Mouse (Mus musculus) brain, adult 2 months (tissue): ENCODE data around the gene Myod1.

Experiments
- DNase-seq: peaks from one replicate; pipeline ENCODE4 v3.0.0; 2011; ENCODE audit warnings: low read depth, low spot score

The Myod1 gene

DNA sequence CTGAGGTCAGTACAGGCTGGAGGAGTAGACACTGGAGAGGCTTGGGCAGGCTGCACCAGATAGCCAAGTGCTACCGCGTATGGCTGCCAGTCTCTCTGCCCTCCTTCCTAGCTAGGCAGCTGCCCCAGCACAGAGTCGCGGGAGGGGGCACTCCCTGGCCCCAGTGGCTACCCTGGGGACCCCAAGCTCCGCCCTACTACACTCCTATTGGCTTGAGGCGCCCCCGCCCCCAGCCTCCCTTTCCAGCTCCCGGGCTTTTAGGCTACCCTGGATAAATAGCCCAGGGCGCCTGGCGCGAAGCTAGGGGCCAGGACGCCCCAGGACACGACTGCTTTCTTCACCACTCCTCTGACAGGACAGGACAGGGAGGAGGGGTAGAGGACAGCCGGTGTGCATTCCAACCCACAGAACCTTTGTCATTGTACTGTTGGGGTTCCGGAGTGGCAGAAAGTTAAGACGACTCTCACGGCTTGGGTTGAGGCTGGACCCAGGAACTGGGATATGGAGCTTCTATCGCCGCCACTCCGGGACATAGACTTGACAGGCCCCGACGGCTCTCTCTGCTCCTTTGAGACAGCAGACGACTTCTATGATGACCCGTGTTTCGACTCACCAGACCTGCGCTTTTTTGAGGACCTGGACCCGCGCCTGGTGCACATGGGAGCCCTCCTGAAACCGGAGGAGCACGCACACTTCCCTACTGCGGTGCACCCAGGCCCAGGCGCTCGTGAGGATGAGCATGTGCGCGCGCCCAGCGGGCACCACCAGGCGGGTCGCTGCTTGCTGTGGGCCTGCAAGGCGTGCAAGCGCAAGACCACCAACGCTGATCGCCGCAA is at the start of gene Myod1:
TSS of gene Myod1 (plus strand) at position 303 of the 836 bp plus-strand sequence.
- DNase-seq = no peak

DNA sequence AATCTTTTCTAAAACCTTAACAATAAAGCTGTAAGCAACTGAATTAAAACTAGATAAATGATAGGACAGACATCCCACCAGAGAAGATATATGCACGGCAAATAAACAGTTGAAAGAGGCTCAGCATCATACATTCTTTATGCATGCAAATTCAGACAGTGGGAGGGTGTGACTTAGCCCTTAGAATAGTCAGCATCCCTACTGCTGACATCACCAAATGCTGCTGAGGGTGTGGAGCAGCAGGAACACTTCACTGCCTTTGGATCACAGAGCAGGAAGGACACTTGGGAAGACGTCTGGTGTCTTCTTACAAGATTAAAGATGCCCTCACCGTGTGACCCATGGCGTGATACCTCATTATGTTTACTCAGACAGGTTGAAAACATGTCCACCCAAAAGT is 48.4 kb upstream of the Myod1 start:
- DNase-seq = peak; percentile 59

DNA sequence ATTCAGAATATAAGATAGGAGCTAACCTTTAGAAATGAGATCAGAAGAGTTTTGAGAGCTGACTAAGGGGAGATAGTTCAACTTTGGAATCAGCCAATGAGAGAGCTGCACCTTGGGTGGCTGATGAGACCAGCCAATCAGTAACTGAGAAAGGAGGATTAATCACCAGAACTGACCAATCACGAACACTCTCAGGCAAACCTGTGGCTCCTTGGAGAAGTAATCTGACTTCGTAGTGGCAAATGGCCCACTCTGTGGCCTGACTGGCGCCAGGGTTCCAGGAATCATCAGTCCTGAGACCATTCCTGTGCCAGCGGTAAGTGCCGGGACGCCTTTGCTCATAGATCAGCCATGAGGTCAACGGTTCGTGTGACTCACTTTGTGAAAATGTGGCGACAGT is 38.9 kb upstream of the Myod1 start:
- no peak for DNase-seq

DNA sequence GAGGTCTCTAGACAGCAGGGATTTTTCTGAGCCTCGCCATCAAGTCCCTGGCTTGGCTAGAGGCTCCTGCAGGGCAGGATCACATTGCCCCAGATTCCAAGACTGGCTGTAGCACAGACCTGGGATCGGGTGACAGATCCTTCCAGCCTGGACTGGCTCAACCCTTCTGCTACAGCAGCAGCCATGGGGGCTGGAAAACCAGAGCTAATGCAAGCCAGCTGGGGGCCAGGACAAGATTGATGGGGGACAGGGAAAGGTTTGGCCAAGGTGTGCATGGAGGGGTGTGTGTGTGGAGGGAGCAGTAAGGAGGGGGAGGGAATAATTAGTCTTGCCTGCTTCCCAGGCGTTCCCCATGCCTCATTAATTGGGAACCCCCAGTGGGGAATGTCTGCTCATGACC is 36.5 kb upstream of the Myod1 start:
- no peak for DNase-seq

DNA sequence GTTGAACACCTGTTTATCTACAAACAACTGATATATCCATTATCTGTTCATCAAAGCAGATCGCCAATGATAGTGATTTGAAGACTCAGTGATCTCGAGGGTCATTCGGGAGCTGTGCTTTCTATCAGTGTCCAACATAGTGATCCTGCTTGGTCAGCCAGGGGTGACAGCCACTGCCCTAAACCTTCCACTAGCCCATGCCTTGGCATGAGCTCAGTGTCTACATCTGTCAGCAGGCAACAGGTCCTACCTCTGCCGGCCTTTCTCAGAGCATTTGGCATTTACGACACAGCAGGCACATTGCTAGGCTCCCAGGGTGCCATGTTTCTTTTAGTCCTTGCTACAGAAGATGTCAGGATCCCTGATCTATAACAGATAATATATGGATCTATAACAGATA is 36.0 kb upstream of the Myod1 start:
- DNase-seq = no peak

DNA sequence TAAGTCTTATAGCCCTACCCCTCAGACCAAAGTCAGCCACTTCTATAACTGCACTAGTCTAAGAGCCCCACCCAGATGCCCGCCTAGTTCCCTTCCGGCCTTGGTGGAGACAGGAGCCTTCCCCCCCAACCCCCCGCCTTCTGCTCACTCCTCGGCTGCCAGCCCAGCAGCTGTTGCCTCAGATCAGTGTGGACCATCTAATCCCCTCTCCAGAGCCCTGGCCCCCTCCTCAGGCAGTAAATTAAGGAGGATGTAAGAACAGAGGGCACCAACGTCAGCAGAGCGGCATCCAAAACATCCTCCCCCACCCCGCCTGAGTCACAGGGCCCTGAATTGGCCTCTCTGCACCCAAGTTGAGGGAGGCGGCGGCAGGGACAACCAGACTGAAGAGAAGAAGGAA is 34.8 kb upstream of the Myod1 start:
- peak; percentile 3 for DNase-seq

DNA sequence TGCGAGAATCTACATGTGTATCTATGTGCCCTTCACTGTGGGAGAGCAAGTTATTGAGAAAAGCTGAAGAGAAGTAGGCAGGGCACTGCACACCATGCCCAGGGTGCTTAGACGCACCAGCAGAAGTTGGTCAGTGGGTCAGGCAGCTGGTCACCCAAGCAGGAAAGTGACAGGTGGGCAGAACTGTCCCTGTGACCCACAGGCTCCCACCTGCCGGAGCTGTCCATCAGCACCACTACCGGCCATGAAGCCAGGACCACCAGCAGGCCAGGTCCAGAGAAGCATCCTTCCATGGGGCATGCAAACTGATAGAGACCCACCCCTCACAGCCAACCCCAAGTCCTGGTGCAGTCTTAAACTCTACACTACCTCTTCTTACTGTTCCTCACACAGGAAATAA is 28.6 kb upstream of the Myod1 start:
- no peak for DNase-seq

DNA sequence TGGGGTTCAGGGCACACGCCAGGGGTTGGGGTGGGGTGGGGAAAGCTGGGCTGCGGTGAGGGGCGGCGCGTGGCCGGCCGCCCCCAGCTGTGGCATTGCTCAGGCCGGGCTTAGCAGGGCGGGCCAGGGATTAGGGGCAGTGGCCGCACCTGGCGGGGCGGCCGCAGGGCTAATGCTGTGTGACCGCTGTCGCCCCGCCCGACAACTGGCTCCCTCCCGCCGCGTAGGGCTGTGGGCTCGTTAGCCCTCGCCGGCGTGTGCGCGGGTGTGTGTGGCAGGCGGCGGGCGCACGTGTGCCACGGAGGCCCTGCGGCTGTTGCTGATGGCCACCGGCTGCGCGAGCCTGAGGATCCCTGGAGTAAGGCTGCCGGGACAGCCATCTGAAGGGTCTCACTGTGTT is 27.5 kb upstream of the Myod1 start:
- no peak for DNase-seq

DNA sequence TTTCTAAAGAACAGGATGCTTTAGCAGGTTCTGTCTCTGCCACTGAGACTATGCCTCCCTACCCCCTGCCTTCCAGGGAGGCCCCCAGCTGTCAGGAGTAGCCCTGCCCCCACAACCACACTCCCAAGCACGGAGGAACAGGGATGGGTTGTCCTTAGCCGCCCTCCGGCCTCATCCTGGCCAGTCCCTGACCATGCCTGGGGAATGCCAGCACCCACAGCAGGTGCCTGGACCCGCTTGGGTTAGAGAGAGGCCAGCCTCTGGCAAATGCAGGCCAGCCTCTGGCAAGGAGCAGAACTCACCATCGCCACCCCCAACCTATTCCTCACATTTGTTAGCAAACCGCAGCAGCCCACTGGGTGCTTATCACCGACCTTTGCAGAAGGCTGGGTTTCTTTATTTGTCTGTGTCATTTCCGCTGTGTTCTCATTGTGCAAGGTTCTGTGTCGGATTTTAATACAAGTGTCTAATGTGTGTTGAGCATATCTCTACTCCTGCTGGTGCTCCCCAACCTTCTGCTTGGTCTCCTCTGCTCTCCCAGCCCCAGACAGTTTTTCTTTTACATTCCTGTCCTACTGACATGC is 26.1 kb upstream of the Myod1 start:
- no peak for DNase-seq

DNA sequence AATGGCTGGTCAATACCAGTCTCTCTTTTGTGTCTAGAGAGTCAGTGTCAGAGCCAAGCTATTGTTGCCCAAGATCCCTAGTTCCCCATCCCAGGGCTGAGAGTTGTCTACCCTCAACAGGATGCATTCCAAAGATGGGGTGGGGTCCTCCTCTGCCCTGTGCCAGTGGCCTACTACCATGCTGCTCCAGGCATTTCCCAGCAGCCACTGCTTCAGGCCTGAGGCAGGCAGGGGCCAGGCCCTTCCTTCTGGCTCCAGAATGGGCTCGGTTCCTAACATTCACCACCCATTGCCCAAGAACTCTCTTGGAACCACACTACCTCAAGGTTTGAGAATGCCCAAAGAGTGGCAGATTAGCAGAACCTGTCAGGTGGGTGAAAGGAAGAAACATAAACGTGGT is 23.5 kb upstream of the Myod1 start:
- DNase-seq = no peak

DNA sequence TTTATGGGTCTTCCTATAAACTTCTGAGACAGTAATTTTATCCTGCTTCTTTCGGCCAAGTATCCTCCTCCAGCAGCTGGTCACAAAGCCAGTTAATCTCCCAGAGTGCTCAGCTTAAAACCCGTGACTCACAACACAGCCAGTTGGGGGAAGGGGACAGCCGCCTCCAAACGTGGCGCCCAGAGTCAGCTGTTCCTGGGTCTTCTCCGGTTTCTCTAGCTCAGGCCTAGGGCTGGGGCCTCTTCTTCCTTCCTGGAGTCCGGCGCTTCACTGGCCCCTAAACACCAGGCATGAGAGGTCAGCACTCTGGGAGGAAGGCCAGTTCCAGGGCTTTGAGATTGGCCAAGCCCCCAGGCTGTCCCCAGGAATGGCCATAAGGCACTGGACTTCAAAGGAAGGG is 23.1 kb upstream of the Myod1 start:
- no peak for DNase-seq

DNA sequence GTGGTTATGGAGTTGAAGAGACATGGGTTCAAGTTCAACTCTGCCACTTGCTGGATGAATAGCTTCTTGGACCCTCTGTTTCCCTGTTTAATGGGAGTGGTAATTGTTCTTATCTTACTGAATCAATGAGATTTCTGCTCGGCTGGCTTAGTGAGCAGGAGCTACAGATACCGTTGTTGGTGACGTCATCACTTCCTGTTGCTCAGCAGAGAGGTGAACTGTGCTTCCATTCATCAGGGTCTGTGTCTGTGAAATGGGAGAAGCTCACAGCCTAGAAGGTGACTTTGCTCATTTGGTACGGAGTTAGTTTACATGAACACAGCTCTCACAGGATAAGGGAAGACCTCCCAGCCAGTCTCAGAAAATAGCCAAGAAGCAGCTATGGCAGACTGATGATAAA is 22.4 kb upstream of the Myod1 start:
- DNase-seq = no peak

DNA sequence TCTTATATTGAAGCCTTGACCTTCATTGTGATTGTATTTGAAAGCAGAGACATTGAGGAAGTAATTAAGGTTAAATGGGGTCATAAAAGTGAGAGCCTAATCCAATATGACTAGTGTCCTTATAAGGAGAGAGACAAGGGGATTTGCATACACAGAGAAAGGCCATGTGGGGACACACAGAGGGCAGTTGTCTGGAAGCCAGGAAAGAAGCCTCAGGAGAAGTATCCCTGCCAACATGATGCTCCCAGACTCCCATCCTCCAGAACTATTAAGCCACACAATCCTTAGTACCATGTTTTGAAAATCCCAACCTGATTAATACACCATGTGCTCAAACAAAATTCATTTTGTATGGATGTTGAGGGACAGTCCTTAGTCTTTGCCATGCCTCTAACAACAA is 14.5 kb upstream of the Myod1 start:
- no peak for DNase-seq

DNA sequence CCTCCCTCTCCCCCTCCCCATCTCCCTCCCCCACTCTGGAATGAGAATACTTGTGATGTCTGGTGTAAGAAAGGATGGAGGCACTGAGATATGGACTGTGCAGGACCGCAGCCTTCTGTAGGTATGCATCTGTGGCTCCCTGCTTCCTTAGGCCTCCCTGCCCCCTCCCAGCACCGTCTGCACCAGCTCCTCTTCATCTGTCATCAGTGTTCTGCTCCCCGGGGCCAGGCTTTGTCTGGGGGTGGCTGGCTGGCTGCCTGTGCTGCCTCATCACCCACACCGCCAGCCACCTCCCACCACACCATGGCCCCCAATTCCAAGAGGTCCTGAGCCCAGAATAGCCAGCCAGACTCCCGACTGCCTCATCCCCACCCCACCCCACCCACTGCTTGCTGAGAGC is 12.1 kb upstream of the Myod1 start:
- peak; percentile 51 for DNase-seq

DNA sequence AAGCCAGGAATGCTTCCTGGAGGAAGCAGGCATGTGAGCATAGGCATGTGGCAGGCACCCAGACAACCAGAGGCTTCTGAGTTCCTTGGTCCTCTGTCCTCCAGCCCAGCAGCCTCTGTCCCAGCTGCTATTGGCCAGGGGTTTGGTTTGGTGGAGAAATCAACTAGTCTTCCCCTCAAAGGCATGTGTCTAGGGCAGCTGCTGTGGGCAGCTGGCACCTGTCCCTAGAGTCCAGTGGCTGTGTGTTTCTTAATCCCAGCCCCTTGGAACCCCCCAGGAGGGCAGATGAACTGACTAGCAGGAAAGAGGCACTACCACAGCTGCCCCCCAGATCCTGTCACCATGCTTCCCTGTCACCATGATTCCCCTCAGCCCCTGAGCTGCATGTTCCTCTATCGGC is 10.5 kb upstream of the Myod1 start:
- DNase-seq = no peak

DNA sequence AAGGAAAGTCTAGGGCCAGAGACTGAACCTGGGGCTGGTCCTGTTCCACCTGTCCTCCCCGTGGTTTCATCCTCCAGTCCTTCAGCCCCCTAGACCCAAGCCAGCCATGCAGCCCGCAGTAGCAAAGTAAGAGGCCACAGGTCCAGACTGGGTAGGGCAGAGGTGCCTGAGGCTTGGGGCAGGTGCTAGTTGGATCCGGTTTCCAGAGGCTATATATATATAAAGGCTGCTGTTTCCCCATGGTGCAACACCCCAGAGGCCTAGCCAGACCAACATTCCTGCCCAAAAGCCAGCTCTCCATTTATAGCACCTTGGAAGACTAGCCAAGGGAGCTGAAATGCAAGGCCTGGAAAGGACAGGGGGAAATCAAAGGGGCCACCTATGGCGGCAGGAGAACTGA is 5.2 kb upstream of the Myod1 start:
- no peak for DNase-seq

DNA sequence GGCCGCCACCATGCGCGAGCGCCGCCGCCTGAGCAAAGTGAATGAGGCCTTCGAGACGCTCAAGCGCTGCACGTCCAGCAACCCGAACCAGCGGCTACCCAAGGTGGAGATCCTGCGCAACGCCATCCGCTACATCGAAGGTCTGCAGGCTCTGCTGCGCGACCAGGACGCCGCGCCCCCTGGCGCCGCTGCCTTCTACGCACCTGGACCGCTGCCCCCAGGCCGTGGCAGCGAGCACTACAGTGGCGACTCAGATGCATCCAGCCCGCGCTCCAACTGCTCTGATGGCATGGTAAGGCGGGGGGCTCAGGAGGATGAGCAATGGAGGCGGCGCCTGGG is 703 bp downstream of the Myod1 start:
- no peak for DNase-seq

DNA sequence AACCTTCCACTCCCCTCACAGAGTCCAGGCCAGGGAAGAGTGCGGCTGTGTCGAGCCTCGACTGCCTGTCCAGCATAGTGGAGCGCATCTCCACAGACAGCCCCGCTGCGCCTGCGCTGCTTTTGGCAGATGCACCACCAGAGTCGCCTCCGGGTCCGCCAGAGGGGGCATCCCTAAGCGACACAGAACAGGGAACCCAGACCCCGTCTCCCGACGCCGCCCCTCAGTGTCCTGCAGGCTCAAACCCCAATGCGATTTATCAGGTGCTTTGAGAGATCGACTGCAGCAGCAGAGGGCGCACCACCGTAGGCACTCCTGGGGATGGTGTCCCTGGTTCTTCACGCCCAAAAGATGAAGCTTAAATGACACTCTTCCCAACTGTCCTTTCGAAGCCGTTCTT is 1.8 kb downstream of the Myod1 start:
- peak; percentile 71 for DNase-seq

DNA sequence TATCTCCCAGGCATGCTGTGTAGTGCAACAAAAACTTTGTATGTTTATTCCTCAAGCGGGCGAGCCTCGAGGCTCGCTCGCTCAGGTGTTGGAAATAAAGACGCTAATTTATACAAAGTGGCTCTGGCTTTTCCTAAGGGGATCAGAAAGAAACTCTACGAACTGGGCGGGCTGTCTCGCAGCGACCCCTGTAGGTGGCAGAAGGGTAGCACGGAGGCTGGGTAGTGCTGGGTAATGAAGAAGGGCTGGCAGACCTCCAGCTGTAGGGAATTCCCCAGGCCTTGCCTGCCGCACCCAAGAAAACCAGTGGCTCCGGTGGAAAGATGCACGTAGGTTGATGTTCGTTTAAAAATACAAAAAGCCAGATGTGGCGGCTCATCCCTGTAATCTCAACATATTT is 2.7 kb downstream of the Myod1 start:
- DNase-seq = peak; percentile 79

DNA sequence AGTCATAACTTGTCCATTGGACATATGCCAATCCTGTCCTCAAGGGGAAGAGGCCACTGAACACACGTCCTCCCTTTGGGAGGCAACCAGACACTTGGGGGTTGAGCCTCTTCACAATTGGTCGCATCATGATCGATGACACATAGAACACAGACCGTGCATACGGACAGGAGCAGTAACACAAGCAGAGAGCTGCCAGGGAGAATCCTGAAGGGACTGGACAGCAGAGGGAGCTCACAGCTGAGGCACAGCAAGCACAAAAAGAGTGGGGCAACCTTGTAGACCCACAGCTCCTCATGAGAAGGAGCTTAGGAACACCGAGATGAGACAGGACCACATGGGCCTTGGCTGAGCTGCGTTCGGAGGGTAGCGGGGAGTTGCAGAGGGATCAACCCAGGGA is 4.4 kb downstream of the Myod1 start:
- peak; percentile 70 for DNase-seq

DNA sequence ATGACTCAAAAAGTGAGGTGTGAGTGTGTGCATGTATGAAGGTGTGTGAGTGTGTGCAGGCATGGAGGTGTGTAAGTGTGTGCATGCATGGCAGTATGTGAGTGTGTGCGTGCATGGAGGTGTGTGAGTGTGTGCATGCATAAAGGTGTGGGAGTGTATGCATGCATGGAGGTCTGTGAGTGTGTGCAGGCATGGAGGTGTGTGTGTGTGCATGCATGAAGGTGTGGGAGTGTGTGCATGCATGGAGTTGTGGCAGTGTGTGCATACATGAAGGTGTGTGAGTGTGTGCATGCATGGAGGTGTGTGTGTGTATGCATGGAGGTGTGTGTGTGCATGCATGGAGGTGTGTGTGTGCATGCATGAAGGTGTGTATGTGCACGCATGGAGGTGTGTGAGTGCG is 11.2 kb downstream of the Myod1 start:
- DNase-seq = no peak

DNA sequence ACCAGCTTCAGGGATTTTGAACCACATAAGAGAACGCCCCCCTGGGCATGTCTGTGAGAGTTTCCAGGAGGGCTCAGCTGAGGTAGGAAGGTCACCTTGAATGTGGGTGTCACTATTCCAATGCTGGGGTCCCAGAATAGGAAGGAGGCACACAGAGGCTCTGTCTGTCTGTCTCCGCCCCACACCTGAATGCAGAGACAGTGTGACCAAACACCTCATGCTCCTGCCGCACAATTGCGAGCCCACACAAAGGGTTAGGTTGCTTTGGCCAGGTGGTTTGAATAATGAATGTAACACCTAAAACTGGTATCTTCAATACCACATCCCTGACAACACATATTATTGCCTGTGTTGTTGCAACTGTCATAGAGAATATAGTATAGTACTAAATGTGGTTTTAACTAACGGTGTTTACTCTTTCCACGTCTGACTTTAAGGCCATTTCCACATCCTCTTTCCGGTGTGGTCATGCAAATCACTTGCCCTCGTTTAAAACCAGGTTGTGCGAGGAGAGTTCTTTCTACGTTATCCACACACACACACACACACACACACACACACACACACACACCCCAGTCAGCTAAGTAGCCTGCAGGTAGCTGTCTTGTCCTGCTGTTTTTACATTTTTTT is 13.3 kb downstream of the Myod1 start:
- DNase-seq = no peak

DNA sequence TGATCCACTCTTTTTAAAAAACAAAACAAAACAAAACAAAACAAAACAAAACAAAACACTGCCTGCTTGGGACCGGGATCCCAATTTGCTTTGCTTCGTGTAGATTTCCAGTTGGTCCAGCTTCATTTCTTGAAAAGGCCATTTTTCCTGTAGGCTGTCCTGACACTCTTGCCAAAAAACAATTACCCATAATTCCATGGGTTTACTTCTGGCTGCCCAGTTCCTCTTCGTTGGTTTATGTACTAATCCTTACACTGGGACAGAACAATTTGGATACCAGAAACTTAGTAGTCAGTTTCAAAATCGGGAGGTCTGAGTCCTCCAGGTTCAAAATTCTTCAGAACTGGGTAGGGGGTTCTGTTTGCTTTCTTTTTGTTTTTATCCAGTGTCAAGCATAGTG is 14.0 kb downstream of the Myod1 start:
- DNase-seq = no peak
